Mouse (Mus musculus): Measurements from ENCODE around the gene Gm49416.

DNA sequence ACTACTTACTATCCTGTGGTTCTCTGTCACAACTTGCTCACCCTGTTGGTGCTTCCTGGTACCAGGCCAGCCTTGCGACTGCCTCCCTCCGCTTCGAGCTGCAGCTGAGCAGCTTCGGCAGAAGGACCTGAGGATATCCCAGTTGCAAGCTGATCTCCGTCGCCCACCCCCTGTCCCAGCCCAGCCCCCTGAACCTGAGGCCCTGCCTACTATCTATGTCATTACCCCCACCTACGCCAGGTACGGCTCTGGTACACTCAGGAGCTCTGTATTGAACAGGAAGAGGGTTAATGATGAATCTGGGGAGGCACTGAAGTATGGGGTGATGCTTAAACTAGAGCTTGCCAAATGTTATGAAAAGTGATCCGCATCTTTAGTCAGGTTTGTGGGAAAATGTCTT, 33.0 kb downstream of the Gm49416 start:
- no peak for TF ChIP-seq CTCF (IDR thresholded peaks at IDR 0.05; ENCODE audit: low read depth)
- TF ChIP-seq EP300 (IDR thresholded peaks at IDR 0.05; ENCODE audit: low read depth), result no peak

Measured in liver, embryonic 14.5 days (tissue).